Comparison of ENCODE assay signal across 10 mouse cellular contexts in genomic region chr9:59588710-59589671, GRCm38 (mm10). TPM values are rescaled to one million over a fixed set of nuclear protein-coding genes. Genes with fewer than 3 reads are reported as not detected.
A peak's percentile ranks its signal among the peaks of the same experiment; 100 is the strongest.
DNase-seq lines count a peak whose midpoint lies in the region; ATAC-seq lines count a peak whose summit lies in the region.
"Had no signal": no experiment of that assay in that cellular context is flagged by ENCODE, and none has a peak within 500 bp of the region (broad histone marks: within the 10 kb centered on the region; RNA-seq: fewer than 3 reads in every experiment).

No protein-coding gene starts in this region.

- H3K4me3 ChIP-seq in heart, embryonic 12.5 days, result no peak overlapping the region
- H3K4me3 ChIP-seq in liver, embryonic 12.5 days, result no peak overlapping the region

- 0 out of 2 replicates have a peak, but pooled peaks have one; percentile 22 for ATAC-seq in heart, embryonic 12.5 days (ENCODE audit: insufficient number of reproducible peaks, low FRiP score)
- ATAC-seq in liver, embryonic 12.5 days, result no peak

- no peaks in the 10 kb centered on the region for H3K36me3 ChIP-seq in heart, embryonic 12.5 days
- H3K36me3 ChIP-seq in liver, embryonic 12.5 days, result no peaks in the 10 kb centered on the region

- H3K9me3 ChIP-seq in heart, embryonic 12.5 days (replicated peaks), result no peaks in the 10 kb centered on the region
- H3K9me3 ChIP-seq in liver, embryonic 12.5 days (replicated peaks), result no peaks in the 10 kb centered on the region

- intact Hi-C loops in heart, postnatal 14 days (cut with DNase I), result no loop called here
- intact Hi-C loops in left cerebral cortex, postnatal 36 days (cut with DNase I), result loop anchor here (2.0 kb wide), 1 partner anchor 28 kb away; the partner anchor contains the start of gene Parp6
- intact Hi-C loops in heart, postnatal 25 days (cut with DNase I), result no loop called here

- WGBS in heart, embryonic 12.5 days, result 45% methylated on average over 12 of the region's 12 CpGs
- WGBS in liver, embryonic 12.5 days (ENCODE audit: insufficient replicate concordance), result 41% methylated on average over 12 of the region's 12 CpGs

- peaks cover 36% of the 10 kb centered on the region for H3K27me3 ChIP-seq in heart, embryonic 12.5 days (replicated peaks)
- H3K27me3 ChIP-seq in liver, embryonic 12.5 days (replicated peaks), result peaks cover 87% of the 10 kb centered on the region

- H3K4me2 ChIP-seq in heart, embryonic 12.5 days, result no peak overlapping the region
- no peak overlapping the region for H3K4me2 ChIP-seq in liver, embryonic 12.5 days

- H3K4me1 ChIP-seq in heart, embryonic 12.5 days (replicated peaks), result no peaks in the 10 kb centered on the region
- H3K4me1 ChIP-seq in liver, embryonic 12.5 days, result no peaks in the 10 kb centered on the region

- H3K9ac ChIP-seq in heart, embryonic 12.5 days, result no peak overlapping the region
- no peak overlapping the region for H3K9ac ChIP-seq in liver, embryonic 12.5 days

- no peak overlapping the region for H3K27ac ChIP-seq in heart, embryonic 12.5 days (ENCODE audit: poor library complexity, severe bottlenecking)
- no peak overlapping the region for H3K27ac ChIP-seq in liver, embryonic 12.5 days

- no peak for DNase-seq in heart, postnatal 14 days
- DNase-seq in frontal cortex, postnatal 25 days (ENCODE audit: low spot score in 2 of 2), result peak; percentile 27 to 61
- peak; percentile 74 for DNase-seq in left cerebral cortex, postnatal 36 days (ENCODE audit: low spot score in 2 of 2)
- peak; percentile 74 for DNase-seq in right cerebral cortex, postnatal 25 days
- DNase-seq in heart, postnatal 25 days (ENCODE audit: low spot score), result no peak
- DNase-seq in adipocyte (ENCODE audit: low spot score), result no peak

RNA-seq across cellular contexts. Expression of gene Celf6, which starts 11.3 kb away (rescaled TPM):
- polyA plus RNA-seq in heart, embryonic 12.5 days (2016; fragmentation: Nextera tagmentation; extraction: Ambion mirVana), result not detected in 2 replicates
- total RNA-seq in heart, postnatal 14 days (2021), result under 1 TPM in 1 of 2 experiments, not detected in 1; 0.10 TPM
- 10 to 100 TPM; 21.4 to 28.7 TPM for total RNA-seq in left cerebral cortex, postnatal 36 days (2021)
- total RNA-seq in heart, postnatal 25 days (2021), result not detected
- polyA plus RNA-seq in liver, embryonic 12.5 days (2016; fragmentation: Nextera tagmentation; extraction: Ambion mirVana), result 0.11 TPM in 1 of 2 replicates, not detected in the other
- total RNA-seq: liver, adult 2 months had no signal
- polyA plus RNA-seq: liver, adult 2 months had no signal

RNA-seq across cellular contexts. Expression of gene Parp6, which starts 28.1 kb away (rescaled TPM):
- 19.5 and 20.0 TPM in 2 replicates for polyA plus RNA-seq in heart, embryonic 12.5 days (2016; fragmentation: Nextera tagmentation; extraction: Ambion mirVana)
- total RNA-seq in heart, postnatal 14 days (2021), result 10 to 100 TPM; 18.5 to 22.2 TPM
- 100 to 1,000 TPM; 152 to 159 TPM for total RNA-seq in left cerebral cortex, postnatal 36 days (2021)
- 10 to 100 TPM; 17.9 to 20.2 TPM for total RNA-seq in heart, postnatal 25 days (2021)
- 6.4 and 7.5 TPM in 2 replicates for polyA plus RNA-seq in liver, embryonic 12.5 days (2016; fragmentation: Nextera tagmentation; extraction: Ambion mirVana)

RNA-seq across cellular contexts. Expression of gene Tmem202, which starts 49.3 kb away (rescaled TPM):
- polyA plus RNA-seq in heart, embryonic 12.5 days (2016; fragmentation: Nextera tagmentation; extraction: Ambion mirVana), result 0.64 TPM in 1 of 2 replicates, not detected in the other
- total RNA-seq in heart, postnatal 14 days (2021), result under 1 TPM; 0.56 to 0.67 TPM
- 1 to 10 TPM; 3.9 to 5.3 TPM for total RNA-seq in left cerebral cortex, postnatal 36 days (2021)
- under 1 TPM; 0.52 to 0.64 TPM for total RNA-seq in heart, postnatal 25 days (2021)
- not detected in 2 replicates for polyA plus RNA-seq in liver, embryonic 12.5 days (2016; fragmentation: Nextera tagmentation; extraction: Ambion mirVana)
- polyA plus RNA-seq: liver, adult 2 months; stomach, embryonic 16.5 days had no signal

RNA-seq across cellular contexts. Expression of gene Hexa, which starts 49.7 kb away (rescaled TPM):
- 74.7 and 81.6 TPM in 2 replicates for polyA plus RNA-seq in heart, embryonic 12.5 days (2016; fragmentation: Nextera tagmentation; extraction: Ambion mirVana)
- 10 to 100 TPM; 33.2 to 33.9 TPM for total RNA-seq in heart, postnatal 14 days (2021)
- total RNA-seq in left cerebral cortex, postnatal 36 days (2021), result 10 to 100 TPM; 47.0 to 50.8 TPM
- total RNA-seq in heart, postnatal 25 days (2021), result 10 to 100 TPM; 36.8 TPM
- polyA plus RNA-seq in liver, embryonic 12.5 days (2016; fragmentation: Nextera tagmentation; extraction: Ambion mirVana), result 42.4 and 42.5 TPM in 2 replicates

Comparison
In these comparisons a context has a peak if more than half of its experiments do, and no peak if none do; other contexts are left out.
1. DNase-seq: peak in frontal cortex, postnatal 25 days (2 of 2), left cerebral cortex, postnatal 36 days (2 of 2) and right cerebral cortex, postnatal 25 days (single experiment); none in heart, postnatal 14 days (0 of 2), heart, postnatal 25 days (single experiment) and adipocyte (single experiment).
2. RNA of gene Celf6, which starts 11.3 kb away (total RNA-seq): 21.4 to 28.7 TPM in left cerebral cortex, postnatal 36 days; 0.10 TPM in heart, postnatal 14 days and not detected in heart, postnatal 25 days; every median in the first group is over 10 times any median in the second.
3. RNA of gene Parp6, which starts 28.1 kb away (total RNA-seq): 152 to 159 TPM in left cerebral cortex, postnatal 36 days; 18.5 to 22.2 TPM in heart, postnatal 14 days and 17.9 to 20.2 TPM in heart, postnatal 25 days; every median in the first group is over 4 times any median in the second.